Mouse (Mus musculus) olfactory bulb, adult 2 months (tissue): Measurements from ENCODE around the gene Zfp317. TPM values are rescaled to one million over a fixed set of nuclear protein-coding genes. Genes with fewer than 3 reads are reported as not detected.
A peak's percentile ranks its signal among the peaks of the same experiment; 100 is the strongest.
"Not testable (repeated sequence)": the region's sequence is repeated elsewhere in the genome, so short reads cannot be mapped to it uniquely, and the experiment has no call there.

Experiments used
- H3K27ac ChIP-seq: fragments of 200-500 bp; 2 replicates; pipeline ENCODE4 v1.5.1; 2012; ENCODE audit warnings: low read depth, low read length; ENCODE audit not compliant: insufficient read depth
- H3K4me1 ChIP-seq: fragments of 200-500 bp; 2 replicates; pipeline ENCODE4 v1.6.1; 2012; ENCODE audit warnings: low read length; ENCODE audit not compliant: control insufficient read depth, insufficient read depth
- H3K4me3 ChIP-seq: fragments of 200-500 bp; 2 replicates; pipeline ENCODE4 v1.5.1; 2012; ENCODE audit warnings: mild to moderate bottlenecking, low read depth, low read length, moderate library complexity; ENCODE audit not compliant: insufficient read depth
- CTCF ChIP-seq: fragments of 200-500 bp; IDR thresholded peaks from 2 replicates; pipeline ENCODE4 v1.5.1; 2012; ENCODE audit warnings: low read depth, mild to moderate bottlenecking, low read length, moderate library complexity; ENCODE audit not compliant: insufficient read depth
- POLR2A ChIP-seq: fragments of 200-500 bp; IDR thresholded peaks from 2 replicates; pipeline ENCODE4 v1.6.1; 2012; ENCODE audit warnings: mild to moderate bottlenecking, low read depth, low read length, moderate library complexity; ENCODE audit not compliant: insufficient read depth
- WGBS: fragments of 180-500 bp; shearing (Covaris S2); methylation state at CpG from one replicate; pipeline ENCODE4 v1.1.7; 2018; 5-methylcytosine and 5-hydroxymethylcytosine counted together
- polyA plus RNA-seq: library from polyadenylated mRNA; stranded (reverse); fragments of >200 nt; gene quantifications from 2 replicates; pipeline ENCODE4 v1.2.4, GENCODE M21; 2012; ENCODE audit warnings: low replicate concordance; ENCODE audit not compliant: missing spikeins, insufficient read depth, insufficient read length

Zfp317 gene
- not detected in 2 replicates for polyA plus RNA-seq

DNA sequence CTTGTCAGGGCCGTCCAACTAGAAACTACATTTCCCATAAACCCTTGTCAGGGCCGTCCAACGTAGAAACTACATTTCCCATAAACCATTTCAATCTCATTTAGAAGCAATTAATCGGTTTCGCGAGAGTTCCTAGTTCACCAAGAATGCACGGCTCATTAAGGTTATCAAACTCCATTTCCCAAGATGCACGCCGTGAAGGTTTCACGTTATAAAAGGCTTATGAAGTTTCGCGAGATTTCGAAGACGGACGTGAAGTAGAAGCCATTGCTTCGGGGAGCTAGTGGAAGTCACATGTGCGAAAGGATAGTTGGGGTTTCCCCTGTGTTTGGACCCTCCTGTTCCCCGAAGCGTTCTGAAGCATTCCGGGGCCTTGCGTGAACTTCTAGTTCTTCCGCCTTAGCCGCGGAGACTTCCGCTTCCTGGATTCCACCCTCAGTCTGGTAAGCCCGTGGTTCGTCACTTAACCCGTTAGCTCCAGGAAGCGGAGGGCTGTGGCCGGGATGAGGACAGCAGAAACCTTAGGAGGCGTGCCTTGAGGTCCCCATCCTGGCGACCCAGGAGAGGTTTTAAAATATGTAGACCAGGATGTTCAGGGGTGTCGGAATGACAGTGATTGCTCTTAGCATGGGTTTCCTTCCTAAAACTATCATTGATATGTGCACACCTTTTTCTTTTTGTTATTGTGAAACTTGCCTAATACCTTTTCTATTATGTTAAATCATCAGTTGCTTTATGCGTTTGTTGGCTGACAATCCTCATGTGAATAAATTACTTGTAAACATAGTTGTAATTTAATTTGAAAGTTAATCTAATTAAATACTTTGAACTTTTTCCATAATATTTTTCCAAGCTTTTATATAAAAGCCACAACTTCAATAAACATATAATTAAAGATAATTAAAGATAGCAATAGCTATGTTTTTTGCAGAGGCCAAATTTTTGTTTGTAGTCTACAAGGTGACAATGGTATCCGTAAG, at the start of gene Zfp317:
Gene Zfp317 (plus strand): TSS at position 260 of the 980 bp plus-strand sequence.
- TF ChIP-seq CTCF: no peak
- peak; percentile 33; the same call in 1 of the 2 replicates for TF ChIP-seq POLR2A
- Histone ChIP-seq H3K27ac (peak within 1 kb of the TSS; percentile 63), H3K4me1 (no peaks in the 10 kb centered on the region), H3K4me3 (peak within 1 kb of the TSS; percentile 94)
- 1% methylated on average over 35 of the region's 35 CpGs for WGBS

DNA sequence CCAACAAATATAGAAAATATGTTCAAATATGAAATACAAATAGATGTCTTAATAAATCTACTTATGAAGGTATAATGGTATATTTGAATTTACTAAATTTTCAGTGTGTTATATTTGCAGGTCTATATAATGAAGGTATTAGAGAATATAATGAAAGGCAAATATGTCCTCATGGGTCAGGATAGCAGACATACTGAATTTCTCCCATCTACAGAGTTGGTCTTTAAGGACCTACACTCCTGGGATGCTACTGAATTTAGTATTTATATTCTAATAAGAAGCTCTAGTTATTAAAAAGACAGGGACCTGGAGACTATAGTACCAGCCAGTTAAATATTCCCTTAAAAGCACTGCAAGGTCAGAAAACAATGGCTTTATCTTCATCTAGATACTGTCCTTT, 39.6 kb upstream of the Zfp317 start, which contains the start of gene Olfr855:
Gene Olfr855 (plus strand): TSS at position 301 of the 400 bp plus-strand sequence.
- H3K27ac ChIP-seq: no peak within 1 kb of the TSS
- TF ChIP-seq CTCF (no peak), POLR2A (no peak)
- H3K4me3 ChIP-seq: no peak within 1 kb of the TSS
- no peaks in the 10 kb centered on the region for H3K4me1 ChIP-seq

DNA sequence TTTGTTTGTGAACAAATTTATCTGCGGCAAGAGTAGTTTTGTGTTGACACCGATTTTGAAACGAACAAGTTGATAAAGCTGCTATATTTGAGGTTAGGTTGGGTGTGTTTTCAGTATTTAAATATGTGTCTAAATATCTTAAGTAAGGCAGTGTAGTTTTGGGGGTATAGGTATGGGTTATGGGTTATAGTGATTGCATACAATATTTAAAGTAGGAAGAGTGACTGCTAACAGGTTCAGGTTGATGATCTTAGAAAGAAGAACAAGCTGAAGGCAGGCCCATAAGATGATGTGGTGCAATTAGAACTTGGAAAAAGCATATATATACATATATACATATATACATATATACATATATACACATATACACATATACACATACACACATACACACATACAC, 605 bp upstream of the Zfp317 start:
- Histone ChIP-seq H3K27ac (no peak overlapping the region), H3K4me1 (no peaks in the 10 kb centered on the region), H3K4me3 (no peak overlapping the region)
- TF ChIP-seq POLR2A: no peak
- no peak for TF ChIP-seq CTCF
- WGBS: 93% methylated on average over 3 of the region's 3 CpGs

DNA sequence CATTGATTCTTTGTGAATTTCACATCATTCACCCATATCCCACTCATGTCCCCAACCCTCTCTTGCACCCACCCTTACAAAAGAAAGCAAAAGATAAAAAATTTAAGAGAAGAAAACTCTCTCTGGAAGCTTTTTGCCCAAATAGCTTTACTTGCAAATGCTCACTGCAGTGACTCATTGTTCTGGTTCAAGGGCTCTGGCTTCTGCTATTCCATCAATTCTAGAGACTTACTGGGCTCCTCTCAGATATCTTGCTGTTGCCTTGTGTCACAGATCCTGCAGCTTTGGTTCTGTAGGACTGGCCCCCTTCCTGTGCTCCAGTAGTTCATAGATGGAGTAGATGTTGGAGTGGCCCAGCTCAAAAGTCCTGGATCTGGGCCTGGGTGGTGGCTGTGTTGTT, 7.7 kb downstream of the Zfp317 start:
- Histone ChIP-seq H3K4me3 (no peak overlapping the region), H3K4me1 (no peaks in the 10 kb centered on the region), H3K27ac (no peak overlapping the region)
- TF ChIP-seq POLR2A (no peak), CTCF (no peak)

DNA sequence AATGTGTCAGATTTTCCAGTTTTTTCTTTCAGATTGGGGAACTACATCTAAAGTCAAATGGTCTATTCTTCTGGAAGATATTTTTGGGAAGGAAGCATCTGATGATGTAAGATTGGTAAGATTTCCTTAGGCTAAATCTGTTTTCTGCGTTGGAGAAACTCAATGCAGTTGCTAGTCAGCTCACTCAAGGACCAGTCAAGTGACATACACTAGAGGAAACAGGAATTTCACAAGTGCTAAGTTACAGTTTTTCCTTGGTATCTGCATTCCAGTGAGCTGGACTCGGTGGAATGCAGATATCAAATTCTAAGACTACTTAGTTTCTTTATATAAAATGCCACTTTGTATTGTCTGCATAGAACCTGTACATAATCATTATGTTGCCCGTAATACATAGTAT, 23.3 kb downstream of the Zfp317 start:
- H3K4me3 ChIP-seq: no peak overlapping the region
- H3K27ac ChIP-seq: no peak overlapping the region
- H3K4me1 ChIP-seq: no peaks in the 10 kb centered on the region
- TF ChIP-seq POLR2A: no peak
- TF ChIP-seq CTCF: no peak
- 94% methylated on average over 3 of the region's 3 CpGs for WGBS

DNA sequence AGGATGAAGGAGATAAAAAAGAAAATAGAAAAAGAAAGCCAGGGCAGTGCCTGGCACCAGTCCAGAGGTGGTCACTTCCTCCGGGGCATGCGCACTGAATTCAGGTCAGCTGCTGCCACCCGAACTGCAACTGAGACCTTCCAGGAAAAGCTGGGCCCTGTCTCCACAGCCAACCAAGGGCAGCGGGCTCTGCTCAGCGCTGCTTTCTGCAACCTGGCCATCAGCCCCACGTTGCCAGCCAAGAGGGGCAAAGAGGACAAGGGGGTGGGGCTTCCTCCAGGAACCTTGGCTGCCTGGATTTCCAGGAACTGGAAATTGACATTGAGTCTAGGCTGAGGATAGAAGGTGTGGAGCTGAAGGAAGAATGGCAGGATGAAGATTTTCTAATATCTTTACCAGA, 68.4 kb downstream of the Zfp317 start:
- 84% methylated on average over 6 of the region's 6 CpGs for WGBS
- TF ChIP-seq CTCF (no peak), POLR2A (no peak)

DNA sequence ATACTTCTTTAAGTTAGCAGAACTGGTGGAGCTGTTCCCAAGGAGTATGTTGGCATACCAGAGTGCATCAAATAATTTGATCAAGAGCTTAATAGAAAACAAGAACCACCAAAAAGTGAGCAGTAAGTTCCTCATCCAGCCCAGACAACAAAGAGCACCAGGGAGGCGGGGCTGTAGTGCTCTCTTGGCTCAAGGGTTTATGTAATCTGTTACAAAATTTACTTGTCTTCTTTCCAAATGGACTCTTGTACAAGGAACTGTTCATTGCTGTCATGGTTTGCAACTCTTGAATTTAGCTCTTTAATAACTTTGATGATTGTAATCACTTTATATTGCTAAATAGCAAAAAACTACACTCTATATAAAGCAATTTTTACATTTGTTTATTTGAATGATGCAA, 69.5 kb downstream of the Zfp317 start:
- no peak overlapping the region for H3K4me3 ChIP-seq
- 84% methylated on average over 1 of the region's 1 CpGs for WGBS
- no peak overlapping the region for H3K27ac ChIP-seq
- no peaks in the 10 kb centered on the region for H3K4me1 ChIP-seq
- no peak for TF ChIP-seq POLR2A

More for the DNA sequence above, 68.4 kb downstream of the Zfp317 start:
- Histone ChIP-seq H3K4me3 (no peak overlapping the region), H3K27ac (no peak overlapping the region), H3K4me1 (no peaks in the 10 kb centered on the region)

DNA sequence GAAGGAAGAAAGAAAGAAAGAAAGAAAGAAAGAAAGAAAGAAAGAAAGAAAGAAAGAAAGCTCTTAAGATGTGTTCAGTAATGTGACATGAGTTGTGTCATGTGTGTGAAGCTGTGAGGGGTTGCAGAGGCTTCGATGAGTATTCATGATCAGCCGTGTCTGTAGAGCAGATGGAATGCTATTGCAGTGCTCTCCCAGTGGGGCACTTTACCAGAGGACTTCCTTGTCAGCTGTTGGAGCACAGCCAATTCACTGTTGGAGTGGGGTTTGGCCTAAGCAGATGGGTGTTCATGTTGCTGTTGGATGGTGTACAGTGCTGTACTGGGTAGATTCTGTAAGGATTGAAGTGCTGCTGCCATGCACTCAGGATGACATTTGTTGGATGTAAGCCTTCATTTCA, 70.5 kb downstream of the Zfp317 start:
- H3K27ac ChIP-seq: no peak overlapping the region
- WGBS: 82% methylated on average over 2 of the region's 2 CpGs
- no peak for TF ChIP-seq POLR2A
- TF ChIP-seq CTCF: no peak
- H3K4me1 ChIP-seq: no peaks in the 10 kb centered on the region
- no peak overlapping the region for H3K4me3 ChIP-seq

DNA sequence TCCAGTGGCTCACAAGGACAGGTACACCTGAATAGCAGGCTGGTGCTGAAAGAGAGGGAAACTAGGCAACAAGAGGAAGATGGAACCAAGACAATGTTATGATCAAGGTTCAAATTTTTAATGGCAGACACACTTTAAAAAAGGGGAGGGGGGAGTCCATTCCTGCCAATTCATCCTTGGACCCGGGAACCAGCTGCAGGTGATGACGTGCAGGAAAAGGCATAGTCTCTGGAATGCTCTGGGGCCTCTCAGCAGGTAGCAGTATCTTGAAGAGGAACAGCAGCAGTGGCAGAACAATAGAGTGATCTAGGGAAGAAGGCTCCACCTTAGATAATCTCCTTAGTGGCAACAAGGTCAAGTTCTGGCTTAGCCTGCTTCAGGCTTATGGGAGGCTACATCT, 72.4 kb downstream of the Zfp317 start:
- H3K27ac ChIP-seq, H3K4me3 ChIP-seq, H3K4me1 ChIP-seq: not testable (repeated sequence)
- WGBS: 43% methylated on average over 2 of the region's 2 CpGs

DNA sequence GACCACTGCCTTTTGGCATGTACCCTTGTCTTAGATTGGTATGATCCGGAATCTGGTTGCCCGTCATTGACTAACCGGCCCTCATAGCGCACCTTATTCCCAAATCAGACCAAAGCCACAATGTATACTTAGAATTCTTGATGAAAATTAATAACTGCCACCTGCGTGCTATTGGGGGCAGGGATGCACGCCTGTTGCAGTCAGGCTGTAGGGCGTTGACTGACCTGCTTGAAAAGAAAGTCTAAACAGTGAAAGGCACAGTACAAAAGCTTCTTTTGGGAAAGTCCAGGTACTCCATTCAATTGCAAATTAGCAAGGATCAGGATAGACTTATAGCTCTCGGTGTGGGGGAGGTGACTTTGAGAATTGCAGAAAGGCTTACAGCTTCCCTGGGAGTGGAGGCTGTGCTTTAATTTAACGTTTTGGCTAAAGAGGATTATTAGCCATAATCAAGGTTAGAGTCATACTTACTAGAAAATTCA, 73.0 kb downstream of the Zfp317 start:
- H3K4me3 ChIP-seq, H3K4me1 ChIP-seq, H3K27ac ChIP-seq: not testable (repeated sequence)
- whole genome bisulfite sequencing: 53% methylated on average over 9 of the region's 9 CpGs
